Mouse (Mus musculus): ENCODE results near the gene Sdf4. TPM values are rescaled to one million over a fixed set of nuclear protein-coding genes. Genes with fewer than 3 reads are reported as not detected.

The Sdf4 gene
- polyA plus RNA-seq, 1 experiment, result 50.5 TPM

DNA sequence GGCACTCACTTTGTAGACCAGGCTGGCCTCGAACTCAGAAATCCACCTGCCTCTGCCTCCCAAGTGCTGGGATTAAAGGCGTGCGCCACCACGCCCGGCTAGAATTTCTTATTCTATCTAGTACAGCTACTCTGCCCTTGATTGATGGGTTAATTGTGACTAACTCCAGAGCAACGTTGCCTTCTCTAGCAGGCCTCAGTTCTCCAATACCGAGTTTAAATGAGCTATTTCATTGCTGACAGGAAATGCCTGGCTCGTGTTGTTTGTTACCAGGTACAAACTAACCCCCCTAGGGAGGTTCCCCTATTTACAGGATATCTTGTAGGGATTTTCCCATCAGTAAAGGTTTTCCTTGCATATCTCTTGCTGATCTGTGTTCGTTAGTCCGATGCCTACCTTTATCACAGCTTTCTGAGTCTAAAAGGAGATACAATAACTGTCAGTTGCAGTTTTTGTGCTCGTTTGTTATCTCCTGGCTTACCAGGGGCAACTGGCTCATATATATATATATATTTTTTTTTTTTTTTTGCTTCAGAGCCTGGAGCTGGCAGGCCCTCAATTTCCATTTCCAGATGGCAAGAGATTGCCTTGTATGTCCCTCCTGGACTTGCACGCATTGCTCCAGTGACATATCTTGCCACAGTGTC, 11.1 kb upstream of the Sdf4 start:
- no peak for TF ChIP-seq POLR2A (IDR thresholded peaks at IDR 0.05; ENCODE audit: control insufficient read depth, low read depth, low read length)
- TF ChIP-seq CTCF (IDR thresholded peaks at IDR 0.05; ENCODE audit: control insufficient read depth, insufficient read depth, insufficient replicate concordance, low read depth, low read length), result no peak
- H3K36me3 ChIP-seq (ENCODE audit: control insufficient read depth, insufficient read depth, low read length), result no peaks in the 10 kb centered on the region

GRCm38 (mm10) chr4:155983788-155984187, 8.9 kb upstream of the Sdf4 start:
- no peaks in the 10 kb centered on the region for H3K36me3 ChIP-seq (ENCODE audit: control insufficient read depth, insufficient read depth, low read length)
- H3K4me3 ChIP-seq (ENCODE audit: control insufficient read depth, low read depth, low read length), result peak overlapping the region; percentile 53
- no peak overlapping the region for H3K27ac ChIP-seq (ENCODE audit: control insufficient read depth, insufficient read depth, low read depth, low read length)
- H3K27me3 ChIP-seq (ENCODE audit: control insufficient read depth, insufficient read depth, low read length), result no peaks in the 10 kb centered on the region
- H3K4me1 ChIP-seq (ENCODE audit: control insufficient read depth, insufficient read depth, low read length), result no peaks in the 10 kb centered on the region; the same call in 1 of the 2 replicates
- TF ChIP-seq CTCF (IDR thresholded peaks at IDR 0.05; ENCODE audit: control insufficient read depth, insufficient read depth, insufficient replicate concordance, low read depth, low read length), result no peak
- no peak for TF ChIP-seq POLR2A (IDR thresholded peaks at IDR 0.05; ENCODE audit: control insufficient read depth, low read depth, low read length)

More for the DNA sequence above, 11.1 kb upstream of the Sdf4 start:
- no peak overlapping the region for H3K27ac ChIP-seq (ENCODE audit: control insufficient read depth, insufficient read depth, low read depth, low read length)
- H3K27me3 ChIP-seq (ENCODE audit: control insufficient read depth, insufficient read depth, low read length), result no peaks in the 10 kb centered on the region
- no peak overlapping the region for H3K4me3 ChIP-seq (ENCODE audit: control insufficient read depth, low read depth, low read length)
- no peaks in the 10 kb centered on the region; the same call in 1 of the 2 replicates for H3K4me1 ChIP-seq (ENCODE audit: control insufficient read depth, insufficient read depth, low read length)

GRCm38 (mm10) chr4:155991211-155991907, 1.3 kb upstream of the Sdf4 start:
- Histone ChIP-seq H3K27me3 (ENCODE audit: control insufficient read depth, insufficient read depth, low read length) (no peaks in the 10 kb centered on the region), H3K4me3 (ENCODE audit: control insufficient read depth, low read depth, low read length) (peak overlapping the region; percentile 92), H3K27ac (ENCODE audit: control insufficient read depth, insufficient read depth, low read depth, low read length) (peak overlapping the region; percentile 88; the same call in 1 of the 2 replicates), H3K36me3 (ENCODE audit: control insufficient read depth, insufficient read depth, low read length) (no peaks in the 10 kb centered on the region), H3K4me1 (ENCODE audit: control insufficient read depth, insufficient read depth, low read length) (peaks cover 10% of the 10 kb centered on the region)
- TF ChIP-seq CTCF (IDR thresholded peaks at IDR 0.05; ENCODE audit: control insufficient read depth, insufficient read depth, insufficient replicate concordance, low read depth, low read length) (no peak), POLR2A (IDR thresholded peaks at IDR 0.05; ENCODE audit: control insufficient read depth, low read depth, low read length) (no peak)

DNA sequence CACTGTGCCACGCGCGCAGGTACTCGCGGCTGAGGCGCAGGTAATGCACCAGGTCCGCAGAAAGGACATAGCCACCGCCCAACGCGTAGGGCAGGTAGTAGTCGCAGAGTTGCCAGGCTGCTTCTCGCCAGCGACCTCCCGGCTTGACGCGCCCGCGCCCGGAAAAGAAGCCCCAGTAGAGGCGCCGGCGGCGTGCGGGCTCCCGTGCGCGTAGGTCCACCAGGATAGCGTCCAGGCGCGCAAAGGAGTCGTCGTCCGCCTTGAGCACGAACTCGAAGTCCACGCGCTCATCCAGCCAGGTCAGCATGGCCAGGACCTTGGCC, 803 bp upstream of the Sdf4 start:
- Histone ChIP-seq H3K4me3 (ENCODE audit: control insufficient read depth, low read depth, low read length) (peak overlapping the region; percentile 92), H3K36me3 (ENCODE audit: control insufficient read depth, insufficient read depth, low read length) (no peaks in the 10 kb centered on the region), H3K4me1 (ENCODE audit: control insufficient read depth, insufficient read depth, low read length) (peaks cover 10% of the 10 kb centered on the region), H3K27ac (ENCODE audit: control insufficient read depth, insufficient read depth, low read depth, low read length) (peak overlapping the region; percentile 88), H3K27me3 (ENCODE audit: control insufficient read depth, insufficient read depth, low read length) (no peaks in the 10 kb centered on the region)
- TF ChIP-seq POLR2A (IDR thresholded peaks at IDR 0.05; ENCODE audit: control insufficient read depth, low read depth, low read length), result no peak
- no peak for TF ChIP-seq CTCF (IDR thresholded peaks at IDR 0.05; ENCODE audit: control insufficient read depth, insufficient read depth, insufficient replicate concordance, low read depth, low read length)

GRCm38 (mm10) chr4:155992906-155993547, 355 bp downstream of the Sdf4 start:
- peak overlapping the region; percentile 94 for H3K27ac ChIP-seq (ENCODE audit: control insufficient read depth, insufficient read depth, low read depth, low read length)

GRCm38 (mm10) chr4:155993606-155994005, 934 bp downstream of the Sdf4 start:
- Histone ChIP-seq H3K27me3 (ENCODE audit: control insufficient read depth, insufficient read depth, low read length) (no peaks in the 10 kb centered on the region), H3K4me3 (ENCODE audit: control insufficient read depth, low read depth, low read length) (peak overlapping the region; percentile 91), H3K4me1 (ENCODE audit: control insufficient read depth, insufficient read depth, low read length) (peaks cover 10% of the 10 kb centered on the region), H3K27ac (ENCODE audit: control insufficient read depth, insufficient read depth, low read depth, low read length) (peak overlapping the region; percentile 94), H3K36me3 (ENCODE audit: control insufficient read depth, insufficient read depth, low read length) (no peaks in the 10 kb centered on the region; the same call in 1 of the 2 replicates)
- TF ChIP-seq POLR2A (IDR thresholded peaks at IDR 0.05; ENCODE audit: control insufficient read depth, low read depth, low read length), result no peak
- TF ChIP-seq CTCF (IDR thresholded peaks at IDR 0.05; ENCODE audit: control insufficient read depth, insufficient read depth, insufficient replicate concordance, low read depth, low read length), result no peak

More at GRCm38 (mm10) chr4:155992906-155993547, 355 bp downstream of the Sdf4 start:
- TF ChIP-seq POLR2A (IDR thresholded peaks at IDR 0.05; ENCODE audit: control insufficient read depth, low read depth, low read length), result peak; percentile 12; the same call in 1 of the 2 replicates
- TF ChIP-seq CTCF (IDR thresholded peaks at IDR 0.05; ENCODE audit: control insufficient read depth, insufficient read depth, insufficient replicate concordance, low read depth, low read length), result no peak
- Histone ChIP-seq H3K4me3 (ENCODE audit: control insufficient read depth, low read depth, low read length) (peak overlapping the region; percentile 91), H3K27me3 (ENCODE audit: control insufficient read depth, insufficient read depth, low read length) (no peaks in the 10 kb centered on the region), H3K4me1 (ENCODE audit: control insufficient read depth, insufficient read depth, low read length) (peaks cover 10% of the 10 kb centered on the region), H3K36me3 (ENCODE audit: control insufficient read depth, insufficient read depth, low read length) (no peaks in the 10 kb centered on the region; the same call in 1 of the 2 replicates)

DNA sequence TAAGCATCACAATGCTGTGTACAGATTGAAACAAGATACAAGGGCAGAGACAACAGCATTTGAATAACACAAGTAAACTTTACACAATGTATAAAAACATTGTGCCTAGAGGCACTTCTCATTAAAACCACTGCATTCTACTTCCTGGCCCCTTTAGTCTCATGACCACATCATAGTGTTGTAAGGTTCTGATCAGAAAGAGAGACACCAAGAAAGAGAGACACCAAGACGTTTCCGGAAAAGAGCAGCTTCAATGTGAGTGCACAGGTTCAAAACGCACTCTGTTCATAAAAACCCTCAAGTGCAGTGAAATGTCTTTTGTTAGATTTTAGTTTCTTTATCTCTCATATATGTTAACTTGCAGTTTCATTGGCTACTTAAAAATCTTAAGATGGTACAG, 11.4 kb downstream of the Sdf4 start:
- Histone ChIP-seq H3K27ac (ENCODE audit: control insufficient read depth, insufficient read depth, low read depth, low read length) (no peak overlapping the region), H3K27me3 (ENCODE audit: control insufficient read depth, insufficient read depth, low read length) (no peaks in the 10 kb centered on the region), H3K36me3 (ENCODE audit: control insufficient read depth, insufficient read depth, low read length) (peaks cover 4% of the 10 kb centered on the region), H3K4me3 (ENCODE audit: control insufficient read depth, low read depth, low read length) (no peak overlapping the region), H3K4me1 (ENCODE audit: control insufficient read depth, insufficient read depth, low read length) (no peaks in the 10 kb centered on the region)
- TF ChIP-seq CTCF (IDR thresholded peaks at IDR 0.05; ENCODE audit: control insufficient read depth, insufficient read depth, insufficient replicate concordance, low read depth, low read length), result no peak
